Mouse (Mus musculus) liver, postnatal 0 days (tissue): ENCODE data around the gene Cyb5b. TPM values are rescaled to one million over a fixed set of nuclear protein-coding genes. Genes with fewer than 3 reads are reported as not detected.

ENCODE experiments used
- ATAC-seq: fragments of 200-750 bp; cut with Nextera tagmentation; 2 replicates; pipeline ENCODE4 v1.8.0; 2017; ENCODE audit warnings: mild to moderate bottlenecking, moderate library complexity
- DNase-seq: peaks from one replicate; pipeline ENCODE4 v3.0.0-alpha.2; 2016
- H3K27ac ChIP-seq: fragments of 300-500 bp; sonication (generic); 2 replicates; pipeline ENCODE4 v1.5.1; 2014; ENCODE audit warnings: antibody characterized with exemption, moderate library complexity, mild to moderate bottlenecking, low read depth
- H3K27me3 ChIP-seq: fragments of 300-500 bp; sonication (generic); 2 replicates; pipeline ENCODE4 v1.6.1; 2014; ENCODE audit warnings: low read length, control low read depth, mixed read lengths; ENCODE audit not compliant: insufficient read depth
- H3K36me3 ChIP-seq: fragments of 300-500 bp; sonication (generic); replicated peaks from 2 replicates; pipeline ENCODE4 v1.6.1; 2014; ENCODE audit warnings: mild to moderate bottlenecking, control low read depth, low read length, moderate library complexity, mixed read lengths; ENCODE audit not compliant: insufficient read depth
- H3K4me1 ChIP-seq: fragments of 300-500 bp; sonication (generic); 2 replicates; pipeline ENCODE4 v1.6.1; 2014; ENCODE audit warnings: antibody characterized with exemption, mild to moderate bottlenecking, control low read depth; ENCODE audit not compliant: insufficient read depth
- H3K4me2 ChIP-seq: fragments of 300-500 bp; sonication (generic); 2 replicates; pipeline ENCODE4 v1.6.1; 2014; ENCODE audit warnings: low read depth, mild to moderate bottlenecking, low read length, moderate library complexity, mixed read lengths
- H3K4me3 ChIP-seq: fragments of 300-500 bp; sonication (generic); 2 replicates; pipeline ENCODE4 v1.5.1; 2014; ENCODE audit warnings: low read depth, low read length
- H3K9ac ChIP-seq: fragments of 300-500 bp; sonication (generic); replicated peaks from 2 replicates; pipeline ENCODE4 v1.6.1; 2014; ENCODE audit warnings: mild to moderate bottlenecking, moderate library complexity
- H3K9me3 ChIP-seq: fragments of 300-500 bp; sonication (generic); 2 replicates; pipeline ENCODE4 v1.6.1; 2016; ENCODE audit warnings: mild to moderate bottlenecking, control low read depth, low read length, mixed read lengths
- CTCF ChIP-seq: sonication (generic); IDR thresholded peaks from 2 replicates; pipeline ENCODE4 v1.5.1; 2016; ENCODE audit warnings: antibody characterized with exemption, low read depth
- EP300 ChIP-seq: IDR thresholded peaks from 2 replicates; pipeline ENCODE4 v1.6.1; 2016; ENCODE audit warnings: antibody characterized with exemption, low read depth, mild to moderate bottlenecking
- WGBS: fragments of 180-500 bp; shearing (Covaris S2); extraction: QIAGEN DNeasy Blood & Tissue Kit; methylation state at CpG from one replicate; pipeline ENCODE4 v1.1.7; 2014; ENCODE audit not compliant: insufficient replicate concordance; 5-methylcytosine and 5-hydroxymethylcytosine counted together
- polyA plus RNA-seq: library from polyadenylated mRNA; unstranded; fragments of >200 nt; fragmentation: Nextera tagmentation; extraction: Ambion mirVana; gene quantifications from 2 replicates; pipeline ENCODE4 v1.2.1, GENCODE M21; 2015

Cyb5b gene
- polyA plus RNA-seq, 1 experiment from 2014 or later: 23.6 TPM

DNA sequence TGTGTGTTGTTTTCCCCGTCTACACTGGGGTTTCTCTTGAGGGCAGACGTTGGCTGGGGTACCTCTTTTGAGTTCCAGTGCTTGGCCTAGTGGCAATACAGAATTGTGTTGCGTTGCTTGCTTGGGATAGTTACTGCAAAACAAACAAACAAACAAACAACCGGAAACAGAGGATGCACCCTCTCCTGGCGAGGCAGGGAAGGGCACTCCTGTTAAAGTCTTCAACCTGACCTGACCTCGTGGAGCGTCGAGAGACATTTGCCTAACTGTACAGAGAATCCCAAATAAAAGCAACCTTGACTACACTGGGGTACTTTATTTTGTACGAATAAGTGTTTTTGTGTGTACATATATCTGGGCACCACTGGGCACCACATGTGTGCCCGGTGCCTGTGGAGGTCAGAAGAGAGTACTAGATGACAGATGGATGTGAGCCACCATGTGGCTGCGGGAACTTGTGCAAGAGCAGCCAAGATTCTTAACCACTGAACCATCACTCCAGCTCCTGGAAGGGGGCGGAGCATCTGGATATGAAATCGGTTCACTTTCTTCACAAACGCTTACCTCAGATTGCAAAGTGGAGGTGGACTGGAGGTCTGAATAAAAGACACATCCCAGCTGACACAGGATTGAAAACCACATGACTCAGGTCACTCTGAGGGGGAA is 44.5 kb downstream of the Cyb5b start:
- H3K9ac ChIP-seq: no peak overlapping the region
- 80% methylated on average over 14 of the region's 14 CpGs for WGBS
- H3K4me3 ChIP-seq: no peak overlapping the region
- H3K27ac ChIP-seq: no peak overlapping the region
- TF ChIP-seq CTCF: 0 out of 2 replicates have a peak, but pooled peaks have one; percentile 9
- no peak for TF ChIP-seq EP300
- ATAC-seq (no peak), DNase-seq (no peak)
- no peaks in the 10 kb centered on the region for H3K9me3 ChIP-seq
- H3K4me2 ChIP-seq: no peak overlapping the region
- no peaks in the 10 kb centered on the region for H3K27me3 ChIP-seq
- H3K4me1 ChIP-seq: no peaks in the 10 kb centered on the region
- H3K36me3 ChIP-seq: no peaks in the 10 kb centered on the region

DNA sequence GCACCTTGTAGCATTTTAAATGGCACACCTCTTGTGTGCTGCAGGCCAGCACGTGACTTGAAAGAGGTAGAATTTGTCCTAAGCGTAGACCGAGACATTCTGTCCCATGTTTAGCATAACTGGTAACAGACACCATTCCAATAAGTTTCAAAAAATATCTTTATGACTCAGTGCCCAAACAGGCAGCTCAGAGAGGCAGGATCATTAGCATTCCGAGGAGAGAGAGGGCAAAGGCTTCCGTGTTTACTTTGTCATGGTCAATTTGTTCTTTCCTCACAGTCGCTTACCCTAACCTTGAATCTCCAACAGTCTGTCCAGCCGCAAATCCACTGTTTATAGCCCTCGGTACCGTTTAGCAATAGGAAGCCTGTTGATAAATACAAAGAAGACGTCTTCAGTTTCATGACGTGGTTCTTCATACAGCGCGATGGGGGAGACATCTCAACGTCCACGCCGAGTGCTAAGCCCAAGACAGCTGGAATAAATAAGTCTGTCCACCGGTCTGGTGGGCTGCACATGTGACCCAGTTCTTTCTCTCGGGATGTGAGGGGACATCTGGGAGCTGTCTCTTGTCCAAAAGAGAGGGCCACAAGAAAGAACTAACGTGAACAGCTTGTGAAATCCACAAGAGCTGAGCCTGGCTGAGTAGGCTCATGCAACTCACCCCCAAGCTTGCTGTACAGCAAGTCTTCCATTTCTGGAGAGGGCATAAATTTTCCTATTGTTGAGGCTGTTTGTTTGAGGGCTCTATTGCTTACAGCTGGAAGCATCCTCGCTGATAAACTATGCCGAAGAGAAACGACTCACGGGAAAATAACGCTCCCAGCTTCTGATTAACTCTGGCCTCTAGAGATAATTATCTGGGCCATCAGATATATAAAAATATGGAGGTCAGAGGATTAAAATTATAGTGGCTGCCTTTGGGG is 47.7 kb downstream of the Cyb5b start:
- no peaks in the 10 kb centered on the region for H3K27me3 ChIP-seq
- ATAC-seq (0 out of 2 replicates have a peak, but pooled peaks have one; percentile 59), DNase-seq (no peak)
- no peak overlapping the region for H3K27ac ChIP-seq
- no peak overlapping the region for H3K4me3 ChIP-seq
- TF ChIP-seq CTCF: no peak
- no peak for TF ChIP-seq EP300
- no peaks in the 10 kb centered on the region for H3K36me3 ChIP-seq
- no peak overlapping the region for H3K9ac ChIP-seq
- no peaks in the 10 kb centered on the region for H3K4me1 ChIP-seq
- H3K9me3 ChIP-seq: no peaks in the 10 kb centered on the region
- WGBS: 64% methylated on average over 24 of the region's 24 CpGs
- peak overlapping the region; percentile 36; the same call in 1 of the 2 replicates for H3K4me2 ChIP-seq

DNA sequence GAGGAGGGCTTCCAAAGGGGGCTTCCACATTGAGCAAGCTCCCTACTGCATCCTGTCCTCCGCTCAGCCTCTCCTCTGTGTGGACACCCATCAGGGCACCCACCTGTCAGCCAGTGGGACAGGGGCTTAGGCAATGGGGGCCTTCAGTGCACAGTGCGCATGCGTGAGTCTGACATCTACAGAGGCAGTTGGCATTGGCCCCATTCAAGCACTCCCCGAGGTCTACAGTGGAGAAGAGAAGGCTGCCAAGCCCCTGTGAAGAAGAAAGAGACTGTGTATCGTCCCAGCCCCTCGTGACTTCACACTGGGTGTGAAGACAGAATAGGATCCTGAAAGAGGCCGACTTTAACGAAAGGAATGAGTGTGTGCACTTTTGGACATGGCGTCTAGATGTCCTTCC is 54.7 kb downstream of the Cyb5b start:
- H3K27ac ChIP-seq: no peak overlapping the region
- no peak overlapping the region for H3K4me3 ChIP-seq
- H3K4me2 ChIP-seq: no peak overlapping the region
- no peak overlapping the region for H3K9ac ChIP-seq
- no peaks in the 10 kb centered on the region for H3K27me3 ChIP-seq
- TF ChIP-seq CTCF: no peak
- TF ChIP-seq EP300: no peak
- 0 out of 2 replicates have a peak, but pooled peaks cover 2% of the 10 kb centered on the region for H3K4me1 ChIP-seq
- ATAC-seq (no peak), DNase-seq (no peak)
- no peaks in the 10 kb centered on the region for H3K36me3 ChIP-seq
- no peaks in the 10 kb centered on the region for H3K9me3 ChIP-seq
- WGBS: 78% methylated on average over 9 of the region's 9 CpGs

DNA sequence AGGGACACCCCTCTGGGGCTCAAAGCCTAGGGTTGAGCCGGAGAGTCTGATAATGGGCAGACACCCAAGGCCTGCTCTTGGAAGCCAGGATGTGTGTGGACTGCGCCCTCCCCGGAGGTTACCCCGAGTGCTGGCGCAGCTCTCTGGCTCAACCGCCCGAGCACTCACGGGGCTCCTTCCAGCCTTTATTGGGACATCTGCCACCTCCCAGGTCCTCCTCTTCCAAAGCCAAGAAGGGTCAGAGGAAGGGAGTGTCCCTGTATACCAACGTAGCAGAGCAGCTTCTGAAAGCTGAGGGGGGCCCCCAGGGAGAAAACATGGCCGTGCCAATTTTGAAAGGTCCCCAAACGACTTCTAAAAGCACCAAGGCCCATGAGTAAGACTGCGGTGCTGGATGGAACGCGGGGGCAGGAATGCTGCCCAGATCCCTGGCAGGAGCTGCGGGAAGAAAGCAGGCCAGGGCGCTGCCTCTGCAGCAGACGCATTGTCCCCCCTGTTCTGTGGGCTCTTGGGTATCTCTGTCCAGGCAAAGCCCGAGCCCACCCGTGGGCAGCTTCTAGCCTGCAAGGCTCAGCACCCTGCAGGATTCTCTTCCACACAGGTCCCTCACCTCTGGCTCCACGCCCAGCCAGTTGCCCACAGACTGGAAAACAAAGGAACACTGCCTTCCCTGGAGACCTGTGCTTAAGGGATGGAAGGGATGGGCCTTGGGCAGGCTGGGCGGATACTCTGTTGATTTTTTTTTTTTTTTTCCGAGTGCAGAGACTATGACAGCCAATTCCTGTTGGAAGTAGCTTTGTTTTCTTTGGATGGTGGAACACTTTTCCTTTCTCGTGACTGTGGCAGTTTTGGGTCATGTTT is 55.5 kb downstream of the Cyb5b start:
- no peak for ATAC-seq
- Histone ChIP-seq H3K9me3 (no peaks in the 10 kb centered on the region), H3K9ac (no peak overlapping the region), H3K4me3 (no peak overlapping the region), H3K27me3 (no peaks in the 10 kb centered on the region), H3K4me1 (0 out of 2 replicates have a peak, but pooled peaks cover 2% of the 10 kb centered on the region), H3K36me3 (no peaks in the 10 kb centered on the region), H3K27ac (no peak overlapping the region), H3K4me2 (no peak overlapping the region)
- DNase-seq: no peak
- WGBS: 75% methylated on average over 23 of the region's 23 CpGs
- TF ChIP-seq CTCF: no peak
- no peak for TF ChIP-seq EP300

DNA sequence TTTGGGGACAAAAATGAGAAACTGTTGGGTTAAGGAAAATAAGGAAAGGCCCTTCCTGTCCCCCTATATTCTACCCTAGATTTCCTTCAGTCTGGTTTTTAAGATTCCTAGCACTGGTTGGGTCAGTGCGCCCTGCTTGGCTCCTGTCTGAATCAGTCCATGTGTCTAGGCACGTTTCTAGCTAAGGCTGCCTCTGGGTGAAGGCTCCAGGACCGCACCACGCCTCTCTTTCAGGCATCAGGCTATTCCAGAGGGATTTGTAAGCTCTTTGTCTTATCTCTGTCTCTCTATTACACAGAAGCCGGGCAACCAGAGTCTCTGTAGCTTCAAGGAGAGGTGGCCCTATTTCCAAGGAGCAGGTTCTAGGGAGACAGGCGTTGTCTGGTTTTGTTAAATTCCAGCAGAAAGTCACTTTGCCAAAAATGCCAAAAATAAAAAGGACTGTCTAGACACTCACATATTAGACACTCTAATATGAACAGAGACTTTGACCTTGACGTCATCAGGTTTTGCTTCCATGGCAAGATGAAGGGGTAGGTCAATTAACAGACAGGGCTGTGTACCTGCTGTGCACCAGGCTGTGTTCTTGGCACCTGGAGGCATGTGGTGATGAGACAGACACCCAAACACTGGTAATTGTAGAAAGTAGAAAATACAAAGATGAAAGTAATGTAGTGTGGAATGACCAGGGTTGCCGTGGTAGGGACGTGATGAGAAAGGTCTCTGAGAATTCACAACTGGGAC is 56.5 kb downstream of the Cyb5b start:
- Histone ChIP-seq H3K9ac (no peak overlapping the region), H3K4me3 (no peak overlapping the region), H3K27me3 (no peaks in the 10 kb centered on the region), H3K36me3 (no peaks in the 10 kb centered on the region), H3K4me1 (0 out of 2 replicates have a peak, but pooled peaks cover 2% of the 10 kb centered on the region), H3K9me3 (no peaks in the 10 kb centered on the region), H3K27ac (no peak overlapping the region), H3K4me2 (no peak overlapping the region)
- DNase-seq: no peak
- no peak for ATAC-seq
- TF ChIP-seq CTCF (no peak), EP300 (no peak)
- 70% methylated on average over 9 of the region's 9 CpGs for WGBS
